Mouse (Mus musculus) liver, embryonic 11.5 days (tissue): ENCODE data around the gene Olfr539. TPM values are rescaled to one million over a fixed set of nuclear protein-coding genes. Genes with fewer than 3 reads are reported as not detected.

ENCODE experiments used
- ATAC-seq: fragments of 200-750 bp; cut with Nextera tagmentation; replicated peaks from 2 replicates; pipeline ENCODE4 v1.8.0; 2017; ENCODE audit warnings: moderate number of reproducible peaks, mild to moderate bottlenecking, moderate TSS enrichment, moderate library complexity; ENCODE audit not compliant: low FRiP score
- DNase-seq: peaks from one replicate; pipeline ENCODE4 v3.0.0-alpha.2; 2017; ENCODE audit warnings: low spot score
- H3K27ac ChIP-seq: fragments of 300-500 bp; sonication (generic); 2 replicates; pipeline ENCODE4 v1.5.1; 2014; ENCODE audit warnings: mild to moderate bottlenecking, low read depth, low read length, control low read depth
- H3K27me3 ChIP-seq: fragments of 300-500 bp; sonication (generic); replicated peaks from 2 replicates; pipeline ENCODE4 v1.6.1; 2014; ENCODE audit warnings: low read length, mixed read lengths; ENCODE audit not compliant: control insufficient read depth, insufficient read depth
- H3K36me3 ChIP-seq: fragments of 300-500 bp; sonication (generic); 2 replicates; pipeline ENCODE4 v1.6.1; 2014; ENCODE audit warnings: mild to moderate bottlenecking, low read length, moderate library complexity, mixed read lengths; ENCODE audit not compliant: control insufficient read depth, insufficient read depth
- H3K4me1 ChIP-seq: fragments of 300-500 bp; sonication (generic); replicated peaks from 2 replicates; pipeline ENCODE4 v1.6.1; 2014; ENCODE audit warnings: low read length, mixed read lengths; ENCODE audit not compliant: control insufficient read depth, insufficient read depth
- H3K4me2 ChIP-seq: fragments of 300-500 bp; sonication (generic); 2 replicates; pipeline ENCODE4 v1.6.1; 2014; ENCODE audit warnings: mild to moderate bottlenecking, control low read depth, moderate library complexity
- H3K4me3 ChIP-seq: fragments of 300-500 bp; sonication (generic); 2 replicates; pipeline ENCODE4 v1.5.1; 2014; ENCODE audit warnings: low read depth, low read length, control low read depth
- H3K9ac ChIP-seq: fragments of 300-500 bp; sonication (generic); 2 replicates; pipeline ENCODE4 v1.6.1; 2014; ENCODE audit warnings: low read depth, low read length, control low read depth
- H3K9me3 ChIP-seq: fragments of 300-500 bp; sonication (generic); 2 replicates; pipeline ENCODE4 v1.6.1; 2016; ENCODE audit warnings: low read length, inconsistent platforms, mixed read lengths; ENCODE audit not compliant: control insufficient read depth
- WGBS: fragments of 180-500 bp; shearing (Covaris S2); extraction: QIAGEN DNeasy Blood & Tissue Kit; methylation state at CpG from one replicate; pipeline ENCODE4 v1.1.7; 2014; 5-methylcytosine and 5-hydroxymethylcytosine counted together
- polyA plus RNA-seq: library from polyadenylated mRNA; unstranded; fragments of >200 nt; fragmentation: Nextera tagmentation; extraction: Ambion mirVana; gene quantifications from 2 replicates; pipeline ENCODE4 v1.2.1, GENCODE M21; 2014

The Olfr539 gene
- polyA plus RNA-seq, 1 experiment from 2014 or later, result not detected

DNA sequence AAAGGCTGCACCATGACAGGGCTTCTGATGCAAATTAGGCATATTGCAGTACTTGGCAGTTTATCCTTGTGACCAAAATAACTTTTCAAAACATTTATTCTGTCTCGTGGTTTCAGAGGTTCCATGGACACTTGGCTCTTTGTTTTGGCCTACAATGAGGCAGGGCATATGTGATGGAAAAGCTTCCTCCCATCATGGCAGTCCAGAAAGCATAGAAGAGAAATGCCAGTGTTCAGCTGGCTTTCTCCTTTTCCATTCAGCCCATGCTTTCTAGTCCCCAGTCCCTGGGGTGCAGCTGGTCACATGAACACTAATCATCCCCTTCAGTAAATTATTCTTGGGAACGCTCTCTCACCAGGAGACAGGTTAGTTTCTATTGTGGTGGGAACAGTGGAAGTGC, 46.6 kb downstream of the Olfr539 start:
- Histone ChIP-seq H3K9ac (no peak overlapping the region), H3K27ac (no peak overlapping the region), H3K4me2 (no peak overlapping the region), H3K36me3 (no peaks in the 10 kb centered on the region), H3K27me3 (no peaks in the 10 kb centered on the region), H3K9me3 (no peaks in the 10 kb centered on the region), H3K4me3 (no peak overlapping the region), H3K4me1 (no peaks in the 10 kb centered on the region)
- 76% methylated on average over 2 of the region's 2 CpGs for WGBS
- ATAC-seq (no peak), DNase-seq (no peak)

DNA sequence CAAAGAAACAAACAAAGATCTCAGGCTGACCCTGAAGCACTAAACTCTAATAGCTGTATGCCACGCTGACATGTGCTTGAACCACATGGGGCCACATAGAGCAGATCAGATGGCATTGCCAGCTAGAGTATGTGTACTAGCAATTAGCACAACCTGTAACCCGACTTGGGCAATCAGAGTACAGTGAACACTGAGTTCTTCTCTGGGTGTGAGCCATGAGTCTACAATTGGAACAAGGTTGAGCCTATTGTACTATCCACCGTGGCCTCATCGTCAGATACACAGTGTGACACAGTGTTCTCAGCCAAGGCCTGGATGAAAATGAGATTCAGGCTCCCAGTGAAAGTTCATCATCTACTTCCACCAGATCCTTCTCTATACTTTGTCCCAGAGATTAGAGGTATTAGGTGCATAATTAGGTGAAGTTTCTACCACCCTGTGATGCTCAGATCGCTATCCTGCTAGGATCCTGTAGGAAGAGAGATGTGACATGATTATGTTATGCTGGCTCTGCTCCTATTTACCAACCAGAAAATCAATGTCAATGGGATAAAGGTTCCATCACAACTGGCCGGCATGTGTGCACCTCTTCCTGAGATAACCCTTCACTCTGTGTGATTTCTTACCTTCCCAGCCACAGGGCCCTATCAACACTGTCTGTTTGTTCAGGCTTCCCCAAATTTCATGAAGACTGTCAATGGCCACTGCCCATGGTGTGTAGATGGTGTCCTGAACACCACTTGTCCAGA, 48.0 kb downstream of the Olfr539 start:
- no peak for ATAC-seq
- no peaks in the 10 kb centered on the region for H3K27me3 ChIP-seq
- no peak overlapping the region for H3K4me3 ChIP-seq
- H3K4me1 ChIP-seq, result no peaks in the 10 kb centered on the region
- no peak overlapping the region for H3K4me2 ChIP-seq
- H3K9me3 ChIP-seq, result no peaks in the 10 kb centered on the region
- H3K9ac ChIP-seq, result no peak overlapping the region
- H3K36me3 ChIP-seq, result no peaks in the 10 kb centered on the region
- WGBS, result 74% methylated on average over 6 of the region's 6 CpGs
- no peak overlapping the region for H3K27ac ChIP-seq
- no peak for DNase-seq

DNA sequence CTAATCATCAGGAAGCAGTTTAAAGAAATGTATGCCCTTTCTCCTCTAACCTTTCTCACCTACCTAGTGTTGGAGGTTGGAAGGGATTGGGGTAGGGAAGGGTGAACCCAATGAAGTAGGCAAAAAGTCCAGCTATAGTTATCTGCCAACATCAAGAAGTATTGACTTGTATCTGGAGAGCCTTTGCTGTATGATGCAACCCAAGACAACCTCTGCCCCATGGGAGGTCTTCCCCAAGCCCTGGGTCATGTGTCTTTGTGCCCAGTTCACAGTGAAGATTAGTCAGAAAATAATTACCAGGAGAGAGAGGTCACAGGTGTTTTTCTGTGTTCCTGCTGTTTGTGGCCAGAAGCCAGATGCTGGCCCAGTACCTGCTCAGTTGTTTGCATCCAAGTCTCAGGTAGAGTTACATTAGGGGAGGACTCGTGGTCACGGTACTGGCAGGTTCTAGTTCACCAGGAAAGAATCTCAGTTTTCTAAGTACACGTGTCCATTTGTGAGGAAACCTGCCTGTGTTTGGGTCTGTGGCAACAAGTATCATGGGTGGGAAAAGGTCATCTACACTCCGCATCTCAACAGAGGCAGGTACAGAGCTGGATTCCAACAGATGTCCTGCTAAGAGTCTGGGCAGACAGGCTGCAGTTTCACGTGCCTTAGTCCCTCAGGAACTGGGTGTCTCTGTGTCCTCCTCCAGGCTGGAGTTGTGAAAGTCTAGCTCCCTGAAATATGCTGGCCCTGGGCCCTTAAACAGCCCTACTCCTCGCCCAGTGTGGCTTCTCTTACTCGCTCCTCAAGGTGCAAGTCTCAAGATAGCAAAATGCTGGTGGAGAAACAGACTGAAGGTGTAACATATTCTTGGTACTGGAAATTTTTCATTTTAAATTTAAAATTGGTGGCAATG, 57.7 kb downstream of the Olfr539 start:
- Histone ChIP-seq H3K4me1 (no peaks in the 10 kb centered on the region), H3K27ac (no peak overlapping the region), H3K36me3 (no peaks in the 10 kb centered on the region), H3K9ac (no peak overlapping the region), H3K27me3 (no peaks in the 10 kb centered on the region), H3K4me2 (no peak overlapping the region), H3K4me3 (no peak overlapping the region), H3K9me3 (no peaks in the 10 kb centered on the region)
- DNase-seq (no peak), ATAC-seq (no peak)
- WGBS, result 69% methylated on average over 7 of the region's 7 CpGs

DNA sequence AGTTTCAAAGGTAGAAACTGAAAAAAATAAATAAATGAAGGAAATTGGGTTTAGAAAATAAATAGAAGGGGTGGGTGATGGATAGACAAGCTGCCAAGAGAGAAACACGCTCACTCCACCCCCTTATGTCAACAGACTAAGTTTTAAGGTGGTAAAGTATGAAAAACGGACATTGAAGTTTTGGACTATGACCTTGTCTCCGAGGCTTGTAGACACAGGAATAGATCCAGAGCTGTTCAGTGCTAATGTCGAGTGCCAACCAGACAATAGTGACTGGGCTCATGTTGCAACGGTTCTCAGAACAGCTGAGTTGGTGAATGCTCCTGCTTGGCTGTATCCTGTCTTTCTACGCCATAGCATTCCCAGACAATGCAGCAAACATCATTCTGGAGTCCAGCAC, 61.4 kb downstream of the Olfr539 start:
- Histone ChIP-seq H3K27ac (no peak overlapping the region), H3K9me3 (no peaks in the 10 kb centered on the region), H3K36me3 (no peaks in the 10 kb centered on the region), H3K4me3 (no peak overlapping the region), H3K9ac (no peak overlapping the region), H3K27me3 (no peaks in the 10 kb centered on the region), H3K4me2 (no peak overlapping the region), H3K4me1 (no peaks in the 10 kb centered on the region)
- ATAC-seq (no peak), DNase-seq (no peak)
- WGBS, result 74% methylated on average over 6 of the region's 6 CpGs

DNA sequence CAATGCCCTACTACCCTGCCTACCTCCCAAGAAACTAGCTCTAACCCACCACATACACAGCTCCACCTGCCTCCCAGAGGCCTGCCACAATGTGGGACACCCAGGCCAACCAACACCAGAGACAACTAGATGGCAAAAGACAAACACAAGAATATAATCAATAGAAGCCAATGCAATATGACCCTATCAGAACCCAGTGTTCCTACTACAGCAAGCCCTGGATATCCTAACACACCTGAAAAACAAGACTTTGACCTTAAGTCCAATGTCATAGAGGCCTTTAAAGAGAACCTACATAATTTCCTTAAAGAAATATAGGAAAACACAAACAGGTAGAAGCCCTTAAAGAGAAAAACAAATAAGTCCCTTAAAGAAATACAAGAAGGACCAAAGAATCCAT, 65.8 kb downstream of the Olfr539 start:
- no peak for DNase-seq

More for the DNA sequence above, 65.8 kb downstream of the Olfr539 start:
- H3K27ac ChIP-seq, result no peak overlapping the region
- no peaks in the 10 kb centered on the region for H3K4me1 ChIP-seq
- no peak overlapping the region for H3K9ac ChIP-seq
- no peaks in the 10 kb centered on the region for H3K36me3 ChIP-seq
- no peak for ATAC-seq
- H3K9me3 ChIP-seq, result no peaks in the 10 kb centered on the region
- no peak overlapping the region for H3K4me2 ChIP-seq
- no peaks in the 10 kb centered on the region for H3K27me3 ChIP-seq
- no peak overlapping the region for H3K4me3 ChIP-seq

Other genes starting within 250 kb of the Olfr539 start
- gene Olfr532, start 238.3 kb upstream of the Olfr539 start, polyA plus RNA-seq, result not detected in 2 replicates
- gene Olfr533, start 196.6 kb upstream of the Olfr539 start, polyA plus RNA-seq, result not detected in 2 replicates
- not detected in 2 replicates for gene Olfr535, start 175.7 kb upstream of the Olfr539 start, polyA plus RNA-seq
- gene Olfr536, start 152.5 kb upstream of the Olfr539 start, polyA plus RNA-seq, result not detected in 2 replicates
- not detected in 2 replicates for gene Olfr538, start 92.0 kb upstream of the Olfr539 start, polyA plus RNA-seq
- not detected in 2 replicates for gene Olfr46, start 58.7 kb upstream of the Olfr539 start, polyA plus RNA-seq
- not detected in 2 replicates for gene Olfr61, start 31.0 kb upstream of the Olfr539 start, polyA plus RNA-seq
- gene Olfr53, start 13.5 kb upstream of the Olfr539 start, polyA plus RNA-seq, result not detected in 2 replicates
- gene Olfr45, start 22.0 kb downstream of the Olfr539 start, polyA plus RNA-seq, result not detected in 2 replicates
- not detected in 2 replicates for gene Olfr541, start 37.3 kb downstream of the Olfr539 start, polyA plus RNA-seq
- gene Cyp2e1, start 103.8 kb downstream of the Olfr539 start, polyA plus RNA-seq, result not detected in 2 replicates
- gene Syce1, start 127.9 kb downstream of the Olfr539 start, polyA plus RNA-seq, result 0.58 TPM in 1 of 2 replicates, not detected in the other
- gene Zfp941, start 162.2 kb downstream of the Olfr539 start, polyA plus RNA-seq, result 0.63 and 0.96 TPM in 2 replicates
- 2.7 and 3.7 TPM in 2 replicates for gene Urah, start 175.1 kb downstream of the Olfr539 start, polyA plus RNA-seq
- gene Scgb1c1, start 185.6 kb downstream of the Olfr539 start, polyA plus RNA-seq, result not detected in 2 replicates
- gene Odf3, start 187.9 kb downstream of the Olfr539 start, polyA plus RNA-seq, result not detected in 2 replicates
- gene Gm45785, start 196.4 kb downstream of the Olfr539 start, polyA plus RNA-seq, result not detected in 2 replicates
- gene Ric8a, start 197.0 kb downstream of the Olfr539 start, polyA plus RNA-seq, result 44.3 and 45.4 TPM in 2 replicates
- gene Bet1l, start 197.6 kb downstream of the Olfr539 start, polyA plus RNA-seq, result 21.5 and 25.1 TPM in 2 replicates
- gene Psmd13, start 222.0 kb downstream of the Olfr539 start, polyA plus RNA-seq, result 162 and 183 TPM in 2 replicates
- gene Sirt3, start 222.4 kb downstream of the Olfr539 start, polyA plus RNA-seq, result 19.9 and 24.5 TPM in 2 replicates
- gene Cox8b, start 240.5 kb downstream of the Olfr539 start, polyA plus RNA-seq, result 0.97 TPM in 1 of 2 replicates, not detected in the other